Mouse (Mus musculus) forebrain, postnatal 0 days (tissue): ENCODE data around the gene 1110059E24Rik. TPM values are rescaled to one million over a fixed set of nuclear protein-coding genes. Genes with fewer than 3 reads are reported as not detected.

Source experiments
- ATAC-seq: fragments of 200-750 bp; cut with Nextera tagmentation; 2 replicates; pipeline ENCODE4 v1.8.0; 2017; ENCODE audit warnings: mild to moderate bottlenecking, moderate library complexity
- DNase-seq: peaks from one replicate; pipeline ENCODE4 v3.0.0-alpha.2; 2015
- H3K27ac ChIP-seq: fragments of 300-500 bp; sonication (generic); 2 replicates; pipeline ENCODE4 v1.5.1; 2014; ENCODE audit warnings: low read depth, mild to moderate bottlenecking, antibody characterized with exemption, low read length, moderate library complexity, mixed read lengths
- H3K27me3 ChIP-seq: fragments of 300-500 bp; sonication (generic); 2 replicates; pipeline ENCODE4 v1.6.1; 2014; ENCODE audit warnings: mild to moderate bottlenecking, low read length, mixed read lengths; ENCODE audit not compliant: insufficient read depth
- H3K36me3 ChIP-seq: fragments of 300-500 bp; sonication (generic); 2 replicates; pipeline ENCODE4 v1.6.1; 2014; ENCODE audit warnings: mild to moderate bottlenecking, moderate library complexity; ENCODE audit not compliant: insufficient read depth
- H3K4me1 ChIP-seq: fragments of 300-500 bp; sonication (generic); 2 replicates; pipeline ENCODE4 v1.6.1; 2014; ENCODE audit warnings: antibody characterized with exemption; ENCODE audit not compliant: insufficient read depth
- H3K4me2 ChIP-seq: fragments of 300-500 bp; sonication (generic); 2 replicates; pipeline ENCODE4 v1.6.1; 2014; ENCODE audit warnings: low read depth, mild to moderate bottlenecking, moderate library complexity
- H3K4me3 ChIP-seq: fragments of 300-500 bp; sonication (generic); 2 replicates; pipeline ENCODE4 v1.5.1; 2014; ENCODE audit warnings: low read depth, low read length, mixed read lengths
- H3K9ac ChIP-seq: fragments of 300-500 bp; sonication (generic); 2 replicates; pipeline ENCODE4 v1.6.1; 2014; ENCODE audit warnings: mild to moderate bottlenecking
- H3K9me3 ChIP-seq: fragments of 300-500 bp; sonication (generic); 2 replicates; pipeline ENCODE4 v1.6.1; 2016; ENCODE audit warnings: low read length
- CTCF ChIP-seq: sonication (generic); IDR thresholded peaks from 2 replicates; pipeline ENCODE4 v1.5.1; 2016; ENCODE audit warnings: antibody characterized with exemption, control low read depth, low read depth
- WGBS: fragments of 180-500 bp; shearing (Covaris S2); extraction: QIAGEN DNeasy Blood & Tissue Kit; methylation state at CpG from one replicate; pipeline ENCODE4 v1.1.7; 2014; 5-methylcytosine and 5-hydroxymethylcytosine counted together
- polyA plus RNA-seq: library from polyadenylated mRNA; unstranded; fragments of >200 nt; fragmentation: Nextera tagmentation; extraction: Ambion mirVana; gene quantifications from 2 replicates; pipeline ENCODE4 v1.2.1, GENCODE M21; 2015
- total RNA-seq: library from RNA; depleted of rRNA; stranded (reverse); fragments of >200 nt; gene quantifications from 2 replicates; pipeline ENCODE4 v1.2.3, GENCODE M21; 2014

1110059E24Rik gene
- total and polyA plus RNA-seq, 2 experiments from 2014 or later: 45.8 to 56.9 TPM

GRCm38 (mm10) chr19:21564461-21564797 lies 88.3 kb downstream of the 1110059E24Rik start:
- no peaks in the 10 kb centered on the region for H3K4me1 ChIP-seq
- H3K9me3 ChIP-seq: no peaks in the 10 kb centered on the region
- H3K4me2 ChIP-seq: no peak overlapping the region
- DNase-seq (no peak), ATAC-seq (peak; percentile 50)
- H3K4me3 ChIP-seq: no peak overlapping the region
- WGBS: 3% methylated on average over 1 of the region's 1 CpGs
- no peak overlapping the region for H3K27ac ChIP-seq
- H3K27me3 ChIP-seq: no peaks in the 10 kb centered on the region
- H3K36me3 ChIP-seq: no peaks in the 10 kb centered on the region
- no peak overlapping the region for H3K9ac ChIP-seq
- no peak for TF ChIP-seq CTCF

DNA sequence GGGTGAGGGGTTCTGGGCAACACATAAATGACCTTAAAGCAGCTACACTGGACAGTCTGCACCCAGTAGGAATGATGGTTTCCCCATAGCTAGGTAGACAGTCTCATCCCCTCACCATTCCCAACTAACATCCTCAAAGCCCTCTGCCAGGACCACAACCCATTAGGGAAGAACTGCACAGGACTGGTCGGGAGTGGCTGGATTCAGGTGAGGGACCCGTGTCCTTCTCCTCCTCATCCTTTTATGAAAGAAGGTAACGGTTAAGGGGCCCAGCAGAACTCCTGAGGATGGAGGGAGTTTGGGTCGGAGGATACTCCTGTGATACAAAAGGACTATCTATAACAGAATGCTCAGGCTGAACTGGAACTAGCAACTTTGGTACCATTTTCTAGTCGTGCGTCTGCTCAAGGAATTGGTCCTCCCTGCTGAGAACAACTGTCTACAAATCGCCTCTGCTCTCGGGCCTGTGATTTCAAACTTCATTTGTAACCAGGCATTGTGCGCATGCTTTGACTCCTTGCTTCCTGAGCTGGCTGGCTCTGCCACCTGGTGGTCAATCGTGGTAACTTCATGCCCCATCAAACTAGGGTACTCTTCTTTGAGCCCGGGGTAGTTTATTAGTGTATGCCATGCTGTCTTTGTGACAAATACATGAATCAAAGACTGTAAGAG lies 88.9 kb downstream of the 1110059E24Rik start:
- Histone ChIP-seq H3K4me2 (no peak overlapping the region), H3K4me1 (no peaks in the 10 kb centered on the region), H3K9ac (no peak overlapping the region), H3K36me3 (no peaks in the 10 kb centered on the region), H3K27ac (no peak overlapping the region), H3K27me3 (no peaks in the 10 kb centered on the region), H3K9me3 (no peaks in the 10 kb centered on the region), H3K4me3 (no peak overlapping the region)
- peak; percentile 98 for TF ChIP-seq CTCF
- 19% methylated on average over 11 of the region's 11 CpGs for WGBS
- DNase-seq (peak; percentile 91), ATAC-seq (peak; percentile 91)

DNA sequence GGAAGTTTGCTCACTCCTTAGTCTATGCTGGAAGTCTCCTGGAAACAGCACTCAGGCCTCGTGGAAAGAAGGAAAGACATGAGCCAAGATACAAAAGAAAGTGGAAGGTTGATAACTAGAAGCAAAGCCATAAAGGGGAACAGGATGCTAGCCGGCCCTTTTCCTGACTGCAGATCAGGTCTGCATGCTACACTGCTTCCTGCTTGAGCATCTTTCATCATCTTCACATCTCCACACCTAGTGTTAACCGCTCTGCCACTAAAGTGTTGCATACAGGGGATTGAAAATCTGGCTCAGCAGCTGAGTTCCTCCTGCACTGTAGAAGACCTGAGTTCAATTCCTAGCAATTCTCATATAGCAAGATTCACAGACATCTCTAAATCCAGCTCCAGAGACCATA lies 89.8 kb downstream of the 1110059E24Rik start:
- no peak overlapping the region for H3K4me2 ChIP-seq
- DNase-seq: no peak
- 87% methylated on average over 3 of the region's 3 CpGs for WGBS
- no peaks in the 10 kb centered on the region for H3K36me3 ChIP-seq
- no peaks in the 10 kb centered on the region for H3K9me3 ChIP-seq
- H3K9ac ChIP-seq: no peak overlapping the region
- H3K27ac ChIP-seq: no peak overlapping the region
- no peaks in the 10 kb centered on the region for H3K4me1 ChIP-seq
- no peak overlapping the region for H3K4me3 ChIP-seq
- no peaks in the 10 kb centered on the region for H3K27me3 ChIP-seq
- no peak for ATAC-seq
- no peak for TF ChIP-seq CTCF

DNA sequence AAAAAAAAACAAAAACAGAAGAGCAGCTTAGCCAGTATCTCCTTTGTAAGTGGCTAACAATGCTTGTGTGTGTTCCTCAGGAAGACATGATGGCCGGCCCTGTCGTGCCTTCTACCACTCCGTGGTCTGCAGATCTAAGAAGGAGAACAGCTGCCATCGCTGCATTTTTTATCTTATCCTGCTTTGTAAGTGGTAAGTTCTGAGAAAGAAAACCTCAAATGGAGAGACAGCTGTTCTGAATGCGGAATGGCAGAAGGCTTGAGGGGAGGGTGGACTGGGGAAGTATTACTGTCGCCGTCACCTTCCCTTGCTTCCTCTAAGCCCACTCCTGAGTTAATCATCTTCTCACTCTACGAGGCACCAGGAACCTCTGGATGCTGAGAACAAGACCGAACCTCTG lies 100.0 kb downstream of the 1110059E24Rik start:
- H3K36me3 ChIP-seq: no peaks in the 10 kb centered on the region
- H3K27me3 ChIP-seq: no peaks in the 10 kb centered on the region
- 78% methylated on average over 9 of the region's 9 CpGs for WGBS
- H3K4me1 ChIP-seq: no peaks in the 10 kb centered on the region
- ATAC-seq: no peak
- DNase-seq: no peak
- H3K9me3 ChIP-seq: no peaks in the 10 kb centered on the region
- H3K4me2 ChIP-seq: no peak overlapping the region
- H3K9ac ChIP-seq: no peak overlapping the region
- no peak overlapping the region for H3K27ac ChIP-seq
- no peak overlapping the region for H3K4me3 ChIP-seq
- no peak for TF ChIP-seq CTCF

DNA sequence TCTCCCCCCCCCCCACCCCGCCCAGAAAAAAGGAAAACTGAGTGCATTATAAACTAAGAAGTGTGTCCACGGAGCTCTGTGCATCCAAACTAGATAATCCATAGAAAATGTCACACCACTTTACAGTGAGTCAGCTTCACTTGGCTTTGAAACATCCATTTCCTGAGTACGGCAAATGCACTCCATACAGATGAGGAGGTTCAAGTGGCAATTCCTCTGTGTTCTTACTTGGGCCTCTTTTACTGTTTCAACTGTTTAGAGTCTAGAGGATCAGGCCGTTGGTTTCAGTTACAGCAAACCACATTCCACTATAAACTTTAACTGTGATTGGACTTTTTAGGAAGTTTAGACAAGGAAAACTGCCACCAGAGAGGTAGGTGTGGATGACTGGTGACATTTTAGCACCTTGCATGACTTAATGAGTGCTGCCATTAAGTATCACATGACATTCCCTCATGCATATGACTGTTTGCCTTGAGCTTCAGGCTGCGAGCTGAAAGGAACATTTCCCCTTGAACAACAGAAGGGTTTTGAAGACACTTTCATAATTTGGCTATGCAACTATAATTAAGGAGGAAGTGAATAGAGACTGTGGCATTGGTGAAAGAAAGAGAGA lies 100.7 kb downstream of the 1110059E24Rik start:
- Histone ChIP-seq H3K4me3 (no peak overlapping the region), H3K9me3 (no peaks in the 10 kb centered on the region), H3K27ac (no peak overlapping the region), H3K4me1 (no peaks in the 10 kb centered on the region), H3K36me3 (no peaks in the 10 kb centered on the region), H3K4me2 (no peak overlapping the region), H3K27me3 (no peaks in the 10 kb centered on the region), H3K9ac (no peak overlapping the region)
- TF ChIP-seq CTCF: no peak
- DNase-seq (no peak), ATAC-seq (no peak)
- WGBS: 79% methylated on average over 5 of the region's 5 CpGs

GRCm38 (mm10) chr19:21549713-21550112 lies 103.1 kb downstream of the 1110059E24Rik start:
- no peak for TF ChIP-seq CTCF
- Histone ChIP-seq H3K9ac (no peak overlapping the region), H3K4me2 (no peak overlapping the region), H3K9me3 (no peaks in the 10 kb centered on the region), H3K27ac (no peak overlapping the region), H3K4me1 (no peaks in the 10 kb centered on the region), H3K4me3 (no peak overlapping the region), H3K27me3 (no peaks in the 10 kb centered on the region), H3K36me3 (no peaks in the 10 kb centered on the region)
- DNase-seq (no peak), ATAC-seq (no peak)
- WGBS: 90% methylated on average over 3 of the region's 3 CpGs

GRCm38 (mm10) chr19:21548947-21549346 lies 103.8 kb downstream of the 1110059E24Rik start:
- no peaks in the 10 kb centered on the region for H3K36me3 ChIP-seq
- no peaks in the 10 kb centered on the region for H3K27me3 ChIP-seq
- H3K9ac ChIP-seq: no peak overlapping the region
- ATAC-seq (no peak), DNase-seq (no peak)
- no peak overlapping the region for H3K4me3 ChIP-seq
- 79% methylated on average over 3 of the region's 3 CpGs for WGBS
- no peak overlapping the region for H3K27ac ChIP-seq
- H3K9me3 ChIP-seq: no peaks in the 10 kb centered on the region
- no peaks in the 10 kb centered on the region for H3K4me1 ChIP-seq
- H3K4me2 ChIP-seq: no peak overlapping the region
- TF ChIP-seq CTCF: no peak
